Mouse (Mus musculus): ENCODE data around the gene Ebf1. TPM values are rescaled to one million over a fixed set of nuclear protein-coding genes. Genes with fewer than 3 reads are reported as not detected.
"Not testable (repeated sequence)": the region's sequence is repeated elsewhere in the genome, so short reads cannot be mapped to it uniquely, and the experiment has no call there.

Ebf1 gene
- total RNA-seq (2021) = 10 to 100 TPM; 27.2 to 31.0 TPM

DNA sequence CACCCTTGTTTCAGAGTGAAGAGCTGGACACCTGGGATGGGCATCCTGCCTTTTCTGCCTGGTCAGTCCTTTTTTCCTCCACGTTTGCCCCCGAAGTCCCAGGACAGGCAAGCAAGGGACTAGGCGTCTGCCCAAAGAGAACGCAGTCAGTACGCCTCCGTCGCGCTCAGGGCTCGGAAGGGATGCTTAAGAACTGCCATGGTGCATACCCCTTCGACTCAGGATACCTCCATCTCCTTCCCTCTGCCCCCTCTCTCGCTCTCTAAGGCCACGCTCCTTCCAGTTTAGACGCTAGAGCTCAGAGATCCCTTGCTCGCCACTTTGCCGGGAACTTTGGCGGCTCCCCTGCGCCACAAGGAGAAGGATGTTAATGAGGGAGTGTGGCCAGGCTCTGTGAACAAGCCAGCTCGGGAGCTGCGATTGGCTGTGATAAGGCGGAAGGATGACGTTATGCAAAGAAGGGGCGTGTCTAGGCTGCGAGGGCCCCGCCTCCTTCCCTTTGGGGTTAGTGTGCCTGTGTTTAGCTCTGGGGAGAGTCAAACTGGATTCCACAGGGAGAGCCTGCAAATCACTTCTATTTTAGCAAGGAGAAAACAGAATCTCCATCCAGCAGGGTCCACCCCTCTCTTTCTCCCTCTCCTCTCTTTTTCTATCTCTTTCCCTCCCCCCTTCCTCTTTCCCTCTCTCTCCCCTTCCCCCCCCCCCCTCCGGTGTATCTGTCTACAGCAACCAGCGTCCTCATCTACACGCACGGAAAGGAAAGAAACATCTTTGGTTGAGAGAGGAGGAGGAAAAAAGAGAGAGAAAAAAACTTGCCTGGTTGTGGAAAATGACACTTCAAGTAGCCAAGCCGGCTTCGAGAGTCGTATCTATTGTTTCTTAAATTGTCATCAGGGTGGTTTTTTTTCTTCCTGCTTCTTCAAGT is at the start of gene Ebf1:
Gene Ebf1 (plus strand): TSS at position 530 of the 925 bp plus-strand sequence.
- DNase-seq = peak; percentile 92

DNA sequence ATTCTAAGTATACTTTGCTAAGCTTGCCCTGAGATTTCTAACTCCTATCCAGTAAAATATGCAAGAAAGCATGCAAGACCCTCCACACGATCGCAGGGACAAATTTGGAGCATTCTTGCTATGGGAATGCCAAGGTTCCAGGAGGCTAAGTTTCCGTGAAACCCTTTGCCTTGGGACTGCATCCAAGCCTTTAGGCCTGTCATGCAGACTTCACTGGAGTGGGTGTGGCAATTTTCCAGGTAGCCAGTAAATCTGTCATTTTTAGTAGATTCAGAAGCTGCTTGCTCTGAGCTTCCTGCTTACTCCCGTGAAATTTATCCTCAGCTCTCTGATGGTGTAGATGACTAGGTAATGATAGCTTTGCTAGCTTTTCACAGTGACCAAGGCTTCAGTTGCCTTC is 46.8 kb upstream of the Ebf1 start:
- not testable (repeated sequence) for DNase-seq

- no peak for DNase-seq
Observed at GRCm38 (mm10) chr11:44572781-44573180, 44.3 kb upstream of the Ebf1 start.

DNA sequence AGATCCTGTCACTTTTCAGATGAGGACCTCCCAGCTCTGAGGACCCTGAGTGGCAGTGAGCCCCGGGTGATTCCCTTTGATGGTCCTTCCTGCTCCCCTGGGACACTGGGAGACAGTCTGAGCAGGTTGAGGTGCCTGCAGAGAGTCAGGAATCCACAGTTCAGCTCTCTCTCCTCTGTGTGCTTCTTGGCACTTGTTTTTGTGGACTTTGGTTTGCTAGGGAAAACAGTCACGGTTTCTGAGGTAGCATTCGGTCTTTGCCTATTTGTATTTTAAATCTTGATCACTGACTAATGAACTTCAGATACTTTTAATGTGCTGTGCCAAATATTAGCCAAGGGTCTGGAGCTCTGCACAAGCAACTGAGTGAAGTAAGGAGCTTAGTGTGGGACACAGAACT is 43.7 kb upstream of the Ebf1 start:
- no peak for DNase-seq

DNA sequence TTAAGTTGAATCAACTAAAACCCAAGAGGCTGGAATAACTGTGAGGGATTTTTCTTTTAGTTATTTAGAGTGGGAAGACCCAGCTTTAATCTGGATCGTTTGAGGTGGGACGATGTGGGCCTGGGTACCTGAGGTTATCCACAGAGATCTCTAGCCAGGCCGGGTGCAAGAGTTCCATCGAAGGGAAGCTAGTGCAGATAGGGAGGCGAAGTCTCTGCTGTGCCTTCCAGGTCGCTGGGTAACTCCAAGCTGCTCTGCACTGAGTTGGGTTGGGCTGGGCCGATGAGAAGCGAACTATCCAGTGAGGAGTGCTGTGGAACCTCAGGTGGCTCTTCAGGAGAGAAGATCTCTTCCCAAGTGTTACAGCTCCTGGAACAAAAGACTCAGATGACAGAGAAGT is 42.7 kb upstream of the Ebf1 start:
- DNase-seq = no peak

DNA sequence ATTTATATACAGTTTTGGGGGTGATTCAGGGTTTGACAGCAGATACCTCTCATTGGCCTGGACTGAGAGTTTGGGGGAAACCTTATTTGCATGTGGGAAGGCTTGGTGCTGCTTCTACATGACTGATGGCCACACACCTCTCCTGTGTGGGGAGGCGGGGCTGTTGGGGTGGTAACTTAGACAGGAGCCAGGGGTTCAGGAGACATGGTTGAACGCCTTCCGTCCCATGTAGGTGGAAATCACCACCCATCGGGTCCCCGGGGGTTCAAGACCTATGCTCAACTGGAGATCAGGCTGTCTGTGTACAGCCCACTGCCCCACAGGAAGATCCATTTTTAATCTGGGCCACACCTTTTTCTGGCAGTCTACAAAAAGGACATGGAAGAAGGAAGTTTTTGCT is 42.3 kb upstream of the Ebf1 start:
- DNase-seq = no peak

DNA sequence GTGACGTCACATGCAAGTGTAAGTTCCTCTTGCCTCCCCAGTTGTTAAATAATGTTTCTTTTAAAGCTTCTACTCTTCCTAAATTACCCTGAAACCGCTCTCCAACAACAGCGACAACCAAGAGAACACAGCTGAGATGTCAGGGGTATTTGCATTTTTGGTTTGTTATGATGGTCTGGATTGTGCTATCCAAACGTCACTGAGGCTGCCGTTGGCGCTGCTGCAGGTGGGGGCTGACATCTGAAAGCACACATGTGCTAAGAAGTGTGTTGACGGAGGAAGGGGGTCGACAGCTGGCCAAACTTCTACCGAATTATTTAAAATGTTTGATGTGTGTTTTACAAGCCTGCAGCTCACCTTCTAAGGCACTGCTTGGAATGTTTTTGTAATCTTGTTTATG is 39.2 kb upstream of the Ebf1 start:
- no peak for DNase-seq

DNA sequence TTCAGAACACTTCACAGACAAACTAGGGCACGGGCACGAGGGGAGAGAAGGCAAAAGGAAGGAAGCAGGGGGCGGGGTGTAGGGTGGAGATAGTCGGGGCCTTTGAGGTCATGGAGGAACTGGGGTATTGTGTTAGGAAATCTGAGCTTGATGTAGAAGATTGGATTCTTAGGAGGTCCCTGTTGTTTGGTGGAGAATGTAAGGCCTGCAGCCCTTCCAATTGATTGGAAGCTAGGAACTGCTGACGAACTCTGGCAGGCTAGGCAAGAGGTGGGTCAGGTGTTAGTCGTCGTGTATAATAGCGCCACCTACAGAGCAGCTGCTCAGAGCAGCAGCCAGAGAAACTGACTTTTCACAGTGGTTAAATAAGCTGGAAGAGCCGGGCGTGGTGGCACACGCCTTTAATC is 35.8 kb upstream of the Ebf1 start:
- DNase-seq = peak; percentile 41

- peak; percentile 79 for DNase-seq
Observed at GRCm38 (mm10) chr11:44586047-44586696, 30.9 kb upstream of the Ebf1 start.

- DNase-seq = no peak
Observed at GRCm38 (mm10) chr11:44593016-44593415, 24.1 kb upstream of the Ebf1 start.

GRCm38 (mm10) chr11:44594768-44595167 is 22.3 kb upstream of the Ebf1 start:
- no peak for DNase-seq

DNA sequence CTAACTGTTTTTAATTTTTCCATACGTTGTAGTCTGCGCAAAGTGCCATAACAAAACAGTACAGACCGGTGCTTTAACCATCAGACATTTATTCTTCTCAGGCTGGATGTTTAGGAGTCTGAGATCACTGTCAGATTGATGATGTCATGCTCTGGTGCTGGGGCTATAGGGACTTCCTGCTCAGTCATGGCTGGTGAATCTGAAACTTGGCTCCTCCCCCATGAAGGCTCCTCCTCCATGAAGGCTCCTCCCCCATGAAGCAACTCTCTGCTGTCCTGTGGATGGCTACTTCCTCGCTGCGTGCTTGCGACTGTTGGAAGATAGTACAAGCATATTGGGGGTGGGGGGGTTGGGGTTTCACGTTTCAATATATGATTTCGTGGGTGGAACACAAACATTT is 10.2 kb upstream of the Ebf1 start:
- no peak for DNase-seq

DNA sequence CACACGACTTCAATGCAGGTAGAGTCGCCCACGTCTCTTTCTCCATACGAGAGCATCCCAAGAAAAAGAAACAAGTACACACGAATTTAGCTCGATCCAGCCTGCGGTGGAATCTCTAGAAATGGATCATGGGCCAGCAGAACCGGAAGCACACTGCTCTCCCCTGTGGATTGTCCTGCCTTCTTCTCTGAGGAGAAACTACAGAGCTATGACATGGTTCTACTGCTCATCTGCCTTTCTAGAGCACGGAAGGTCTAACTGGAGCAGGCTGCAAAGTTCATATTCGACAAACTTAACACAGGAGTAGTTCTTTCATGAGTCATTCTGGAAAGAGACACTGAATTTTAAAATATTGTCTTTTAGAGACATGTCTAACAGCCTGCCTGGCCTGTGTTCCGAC is 8.5 kb upstream of the Ebf1 start:
- DNase-seq = no peak

GRCm38 (mm10) chr11:44610971-44611781 is 5.9 kb upstream of the Ebf1 start:
- DNase-seq = peak; percentile 93

DNA sequence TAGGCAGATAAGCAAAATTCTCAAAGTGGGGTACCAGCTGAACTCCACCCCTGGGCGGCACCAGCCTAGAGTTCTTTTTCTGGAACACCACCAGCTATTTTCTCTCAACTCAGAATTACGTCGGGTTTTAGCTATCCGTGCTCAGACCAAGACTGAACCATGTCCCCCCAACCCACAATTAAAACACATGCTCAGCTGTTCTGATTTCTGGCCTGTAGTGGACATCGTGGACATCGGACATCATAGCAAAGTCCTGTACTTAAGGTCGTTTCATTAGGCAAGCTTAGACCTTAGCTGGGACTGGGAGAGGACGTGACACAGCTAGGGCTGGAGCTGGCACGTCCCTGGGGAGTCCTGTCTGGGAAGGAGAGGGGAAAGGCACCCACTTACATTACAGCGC is 5.0 kb upstream of the Ebf1 start:
- no peak for DNase-seq

- DNase-seq = peak; percentile 43
Observed at GRCm38 (mm10) chr11:44612681-44613410, 4.3 kb upstream of the Ebf1 start.

GRCm38 (mm10) chr11:44613411-44614180 is 3.5 kb upstream of the Ebf1 start:
- no peak for DNase-seq

DNA sequence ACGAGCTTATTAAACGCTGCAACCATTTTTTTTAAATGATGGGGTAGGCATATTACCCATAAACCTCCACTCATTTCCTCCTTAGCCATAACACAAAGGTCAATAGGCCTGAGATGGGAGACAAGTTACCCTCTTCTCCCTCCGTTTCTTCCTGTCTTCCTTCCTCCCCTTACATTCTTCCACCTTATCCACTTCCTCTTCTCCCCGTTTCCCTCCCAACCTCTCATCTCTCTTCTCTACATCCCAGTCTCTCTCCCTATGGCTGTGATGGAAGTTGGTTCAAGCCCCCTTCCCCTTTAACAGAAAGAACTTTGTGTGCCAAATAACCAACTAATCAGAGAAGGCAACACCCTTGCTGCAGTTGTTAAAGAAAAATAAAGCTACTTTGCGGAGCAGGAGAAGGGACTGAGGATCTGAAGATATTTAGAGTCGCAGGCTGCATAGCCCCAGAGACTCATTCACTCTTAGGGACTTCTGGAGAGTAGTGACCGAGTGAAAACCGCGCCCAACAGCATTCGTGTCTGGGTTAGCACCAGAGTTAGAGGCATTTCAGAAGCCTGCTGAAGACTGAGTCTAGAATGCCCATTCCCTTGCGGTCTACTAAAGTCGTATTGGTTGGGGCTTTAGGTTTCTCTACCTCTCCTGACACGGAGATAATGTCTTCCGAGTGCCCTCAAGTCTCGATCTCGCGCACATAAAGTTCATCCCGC is 884 bp upstream of the Ebf1 start:
- peak; percentile 18 for DNase-seq

DNA sequence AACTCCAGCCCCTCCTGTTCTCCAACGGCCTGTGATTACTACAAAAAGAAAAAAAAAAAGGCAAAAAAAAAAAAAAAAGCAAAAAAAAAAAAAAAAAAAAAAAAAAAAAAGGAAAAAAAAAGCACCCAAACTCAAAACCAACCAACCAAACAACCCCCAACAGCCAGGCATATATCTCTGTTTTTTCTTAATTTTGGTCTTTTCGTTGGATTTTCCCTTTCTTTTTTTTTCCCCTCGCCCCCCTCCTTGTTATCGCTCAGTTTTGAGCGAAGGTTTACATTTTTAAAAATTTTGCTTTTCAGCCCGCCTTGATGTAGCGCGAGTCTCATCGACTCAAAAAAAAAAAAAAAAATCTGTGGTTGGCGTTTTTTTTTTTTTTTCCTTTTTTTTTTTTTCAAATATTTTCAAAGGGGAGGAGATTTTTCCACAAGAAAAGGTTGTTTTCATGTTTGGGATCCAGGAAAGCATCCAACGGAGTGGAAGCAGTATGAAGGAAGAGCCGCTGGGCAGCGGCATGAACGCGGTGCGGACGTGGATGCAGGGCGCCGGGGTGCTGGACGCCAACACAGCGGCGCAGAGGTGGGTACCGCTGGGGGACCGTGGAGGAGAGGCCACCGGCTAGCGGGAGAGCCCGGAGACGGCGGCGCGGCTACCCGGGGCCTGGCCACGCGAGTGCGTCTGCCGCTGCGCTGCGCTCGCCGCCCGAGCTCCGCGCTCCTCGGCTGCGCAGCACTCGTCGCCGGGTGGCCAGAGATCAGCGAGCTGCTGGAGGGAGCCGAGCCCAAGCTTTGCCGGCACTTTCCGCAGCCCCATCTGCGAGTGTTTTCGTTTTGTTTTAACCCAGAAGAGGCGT is 843 bp downstream of the Ebf1 start:
- DNase-seq = peak; percentile 58
